Mouse (Mus musculus) megakaryocyte, embryonic 14.5 days (primary cell): Measurements from ENCODE around the gene Ckap4.

Experiments used
- FLI1 ChIP-seq: IDR thresholded peaks from 2 replicates; pipeline ENCODE4 v1.6.1; 2012; ENCODE audit warnings: low read length, inconsistent platforms, mixed read lengths
- GATA1 ChIP-seq: IDR thresholded peaks from 3 replicates; pipeline ENCODE4 v1.6.1; 2012; ENCODE audit warnings: mixed read lengths, low read length, inconsistent platforms, borderline replicate concordance

DNA sequence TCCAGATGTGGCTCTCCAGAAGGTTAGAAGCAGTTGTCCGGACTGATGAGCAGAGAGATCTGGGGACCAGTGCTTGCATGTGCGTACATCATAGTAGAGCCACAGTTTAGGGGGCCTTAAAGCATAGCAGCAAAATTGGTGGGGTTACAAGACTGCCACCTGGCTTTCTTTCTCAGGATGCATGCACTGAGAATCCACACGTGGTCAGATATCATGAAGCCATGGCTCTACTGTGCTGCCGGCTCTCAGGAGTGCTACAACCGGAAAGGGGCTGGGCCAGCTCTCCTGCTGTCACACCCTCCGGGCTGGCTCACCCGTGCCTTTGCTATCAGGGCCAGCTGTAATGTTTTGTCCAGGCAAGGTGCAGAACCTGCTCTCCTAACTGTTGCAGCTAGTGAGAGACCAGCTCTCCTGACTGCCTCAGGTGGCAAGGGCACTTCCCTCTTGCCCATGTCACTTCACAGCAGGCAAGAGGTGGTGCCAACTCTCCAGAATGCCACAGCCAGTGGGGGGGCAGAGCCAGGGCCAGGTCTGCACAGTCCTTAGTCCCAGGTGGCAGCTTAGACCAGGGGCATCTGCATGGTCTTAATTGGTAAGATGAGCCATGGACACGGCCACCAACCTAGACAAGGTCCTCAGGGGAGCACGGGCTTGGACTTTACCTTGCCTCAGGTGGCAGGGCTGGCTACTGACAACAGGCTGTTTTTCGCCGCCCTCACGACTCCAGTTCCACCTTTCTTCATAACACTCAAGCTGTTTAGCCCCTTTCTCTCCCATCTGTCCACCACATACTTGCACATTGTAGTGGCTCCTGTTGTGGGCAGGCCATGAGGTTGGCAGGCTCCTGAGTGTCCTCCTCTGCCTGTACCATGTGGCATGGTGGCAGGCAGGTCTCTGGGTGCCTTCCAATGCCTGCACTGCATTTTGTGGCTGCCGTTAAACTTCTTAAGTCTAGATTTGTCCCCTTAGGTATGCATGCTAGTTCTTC lies 29.0 kb upstream of the Ckap4 start:
- TF ChIP-seq GATA1 (no peak), FLI1 (no peak)
